Mouse (Mus musculus) CH12.LX (cell line): ENCODE data around the gene Car11. TPM values are rescaled to one million over a fixed set of nuclear protein-coding genes. Genes with fewer than 3 reads are reported as not detected.

ENCODE experiments used
- DNase-seq: peaks from one replicate; pipeline ENCODE4 v3.0.0-alpha.2; 2013; ENCODE audit errors: extremely low read depth
- H3K27ac ChIP-seq: 2 replicates; pipeline ENCODE4 v1.5.1; 2012; ENCODE audit warnings: low read depth, mild to moderate bottlenecking, control low read depth, moderate library complexity; ENCODE audit not compliant: insufficient read depth
- H3K27me3 ChIP-seq: replicated peaks from 2 replicates; pipeline ENCODE3; 2012; ENCODE audit warnings: inconsistent platforms
- H3K36me3 ChIP-seq, 2 experiments: replicated peaks in 1 of 2; 2 replicates each; pipeline versions ENCODE3 to v1.6.1; 2012; ENCODE audit warnings: inconsistent platforms in 1 of 2, low read length in 1 of 2, mild to moderate bottlenecking in 1 of 2, mixed read lengths in 1 of 2, moderate library complexity in 1 of 2; ENCODE audit not compliant: control insufficient read depth in 1 of 2, insufficient read depth in 1 of 2
- H3K4me1 ChIP-seq, 2 experiments: 2 replicates each; pipeline ENCODE4 v1.6.1; 2012; ENCODE audit warnings: inconsistent platforms in 1 of 2, moderate library complexity in 1 of 2; ENCODE audit not compliant: insufficient read depth in 2 of 2, control insufficient read depth in 1 of 2
- H3K4me2 ChIP-seq: 2 replicates; pipeline ENCODE4 v1.6.1; 2012; ENCODE audit warnings: low read depth, mild to moderate bottlenecking, control low read depth; ENCODE audit not compliant: poor library complexity, insufficient read depth, severe bottlenecking
- H3K4me3 ChIP-seq, 3 experiments: fragments of 150-350 bp in 1 of 3; sonication (generic) in 1 of 3; replicated peaks in 1 of 3; 2 replicates each; pipeline versions ENCODE3 to v1.5.1; 2011 to 2012; ENCODE audit warnings: low read depth in 2 of 3, low read length in 2 of 3, mild to moderate bottlenecking in 2 of 3, moderate library complexity in 2 of 3, control low read depth in 1 of 3, improper control_type of control experiment in 1 of 3, inconsistent platforms in 1 of 3, mixed read lengths in 1 of 3; ENCODE audit not compliant: poor library complexity in 1 of 3
- H3K79me2 ChIP-seq: replicated peaks from 2 replicates; pipeline ENCODE4 v1.6.1; 2012; ENCODE audit warnings: mild to moderate bottlenecking, moderate library complexity; ENCODE audit not compliant: control insufficient read depth, poor library complexity, insufficient read depth, severe bottlenecking; ENCODE audit errors: extremely low read depth
- H3K9ac ChIP-seq: 2 replicates; pipeline ENCODE4 v1.6.1; 2012; ENCODE audit warnings: low read depth, mild to moderate bottlenecking, control low read depth, moderate library complexity; ENCODE audit not compliant: insufficient read depth
- H3K9me3 ChIP-seq: replicated peaks from 2 replicates; pipeline ENCODE3; 2012; ENCODE audit warnings: low read length, inconsistent platforms, mixed read lengths
- CHD1 ChIP-seq: IDR thresholded peaks from 2 replicates; pipeline ENCODE4 v1.6.1; 2012; ENCODE audit warnings: low read depth, low read length, improper control_type of control experiment, inconsistent platforms
- CHD2 ChIP-seq: IDR thresholded peaks from 2 replicates; pipeline ENCODE4 v1.6.1; 2011; ENCODE audit warnings: low read length, improper control_type of control experiment
- CTCF ChIP-seq, 2 experiments: IDR thresholded peaks in 1 of 2; conservative IDR thresholded peaks in 1 of 2; 2 replicates each; pipeline ENCODE4 v1.5.1; 2011 to 2012; ENCODE audit warnings: low read depth in 2 of 2, low read length in 2 of 2, improper control_type of control experiment in 1 of 2, inconsistent platforms in 1 of 2, mild to moderate bottlenecking in 1 of 2, moderate library complexity in 1 of 2
- E2F4 ChIP-seq: IDR thresholded peaks from 2 replicates; pipeline ENCODE4 v1.6.1; 2011; ENCODE audit warnings: low read depth, low read length, improper control_type of control experiment; ENCODE audit not compliant: insufficient replicate concordance
- ELF1 ChIP-seq: IDR thresholded peaks from 2 replicates; pipeline ENCODE4 v1.6.1; 2014; ENCODE audit warnings: low read depth, mild to moderate bottlenecking, inconsistent platforms, low read length, improper control_type of control experiment
- EP300 ChIP-seq: IDR thresholded peaks from 2 replicates; pipeline ENCODE4 v1.6.1; 2011; ENCODE audit warnings: low read length, improper control_type of control experiment
- GABPA ChIP-seq: IDR thresholded peaks from 2 replicates; pipeline ENCODE4 v1.6.1; 2012; ENCODE audit warnings: low read depth, low read length, improper control_type of control experiment, inconsistent platforms; ENCODE audit not compliant: insufficient replicate concordance
- IRF4 ChIP-seq: IDR thresholded peaks from 2 replicates; pipeline ENCODE4 v1.6.1; 2014; ENCODE audit warnings: low read depth, mild to moderate bottlenecking, inconsistent platforms, low read length, improper control_type of control experiment
- JUN ChIP-seq: IDR thresholded peaks from 2 replicates; pipeline ENCODE4 v1.6.1; 2011; ENCODE audit warnings: low read depth, mild to moderate bottlenecking, low read length, improper control_type of control experiment, moderate library complexity; ENCODE audit not compliant: insufficient read depth
- JUND ChIP-seq: conservative IDR thresholded peaks from 2 replicates; pipeline ENCODE4 v1.6.1; 2011; ENCODE audit warnings: low read depth, low read length, improper control_type of control experiment
- KAT2A ChIP-seq: IDR thresholded peaks from 2 replicates; pipeline ENCODE4 v1.6.1; 2012; ENCODE audit warnings: low read length, improper control_type of control experiment, inconsistent platforms; ENCODE audit not compliant: insufficient replicate concordance
- MAFK ChIP-seq: IDR thresholded peaks from 2 replicates; pipeline ENCODE4 v1.6.1; 2011; ENCODE audit warnings: low read length, improper control_type of control experiment; ENCODE audit not compliant: insufficient replicate concordance
- MAX ChIP-seq: IDR thresholded peaks from 2 replicates; pipeline ENCODE4 v1.6.1; 2011; ENCODE audit warnings: low read length, improper control_type of control experiment
- MAZ ChIP-seq: IDR thresholded peaks from 2 replicates; pipeline ENCODE4 v1.6.1; 2012; ENCODE audit warnings: low read depth, mild to moderate bottlenecking, inconsistent platforms, low read length, improper control_type of control experiment, moderate library complexity
- MEF2A ChIP-seq: IDR thresholded peaks from 2 replicates; pipeline ENCODE4 v1.6.1; 2014; ENCODE audit warnings: low read depth, mild to moderate bottlenecking, inconsistent platforms, low read length, improper control_type of control experiment, borderline replicate concordance
- MYC ChIP-seq: IDR thresholded peaks from 2 replicates; pipeline ENCODE4 v1.6.1; 2011; ENCODE audit warnings: low read depth, mild to moderate bottlenecking, improper control_type of control experiment, low read length
- NELFE ChIP-seq: IDR thresholded peaks from 2 replicates; pipeline ENCODE4 v1.6.1; 2011; ENCODE audit warnings: low read depth, low read length, improper control_type of control experiment
- PAX5 ChIP-seq: IDR thresholded peaks from 2 replicates; pipeline ENCODE4 v1.6.1; 2012; ENCODE audit warnings: low read length, inconsistent platforms, mixed read lengths
- POLR2A ChIP-seq: IDR thresholded peaks from 2 replicates; pipeline ENCODE4 v1.6.1; 2011; ENCODE audit warnings: low read depth, mild to moderate bottlenecking, improper control_type of control experiment, low read length
- POLR2AphosphoS2 ChIP-seq: IDR thresholded peaks from 2 replicates; pipeline ENCODE4 v1.6.1; 2011; ENCODE audit warnings: low read depth, low read length, improper control_type of control experiment
- RAD21 ChIP-seq: IDR thresholded peaks from 2 replicates; pipeline ENCODE4 v1.6.1; 2011; ENCODE audit warnings: low read depth, mild to moderate bottlenecking, low read length, improper control_type of control experiment, moderate library complexity
- RCOR1 ChIP-seq: conservative IDR thresholded peaks from 2 replicates; pipeline ENCODE4 v1.6.1; 2012; ENCODE audit warnings: low read depth, mild to moderate bottlenecking, inconsistent platforms, low read length, improper control_type of control experiment
- SIN3A ChIP-seq: IDR thresholded peaks from 2 replicates; pipeline ENCODE4 v1.6.1; 2012; ENCODE audit warnings: low read length, improper control_type of control experiment, inconsistent platforms
- SMC3 ChIP-seq: IDR thresholded peaks from 2 replicates; pipeline ENCODE4 v1.6.1; 2011; ENCODE audit warnings: low read depth, low read length, improper control_type of control experiment
- TBP ChIP-seq: conservative IDR thresholded peaks from 2 replicates; pipeline ENCODE4 v1.6.1; 2011; ENCODE audit warnings: low read depth, low read length, improper control_type of control experiment
- TCF12 ChIP-seq: IDR thresholded peaks from 2 replicates; pipeline ENCODE4 v1.6.1; 2014; ENCODE audit warnings: low read depth, mild to moderate bottlenecking, inconsistent platforms, low read length, improper control_type of control experiment
- UBTF ChIP-seq: IDR thresholded peaks from 2 replicates; pipeline ENCODE4 v1.6.1; 2012; ENCODE audit warnings: low read depth, mild to moderate bottlenecking, inconsistent platforms, low read length, improper control_type of control experiment, moderate library complexity
- USF1 ChIP-seq: IDR thresholded peaks from 2 replicates; pipeline ENCODE4 v1.6.1; 2014; ENCODE audit warnings: low read depth, mild to moderate bottlenecking, inconsistent platforms, low read length, improper control_type of control experiment
- USF2 ChIP-seq: conservative IDR thresholded peaks from 2 replicates; pipeline ENCODE4 v1.6.1; 2011; ENCODE audit warnings: low read depth, low read length, improper control_type of control experiment
- ZC3H11A ChIP-seq: IDR thresholded peaks from 2 replicates; pipeline ENCODE4 v1.6.1; 2012; ENCODE audit warnings: low read depth, mild to moderate bottlenecking, inconsistent platforms, low read length, improper control_type of control experiment
- ZKSCAN1 ChIP-seq: IDR thresholded peaks from 2 replicates; pipeline ENCODE4 v1.6.1; 2012; ENCODE audit warnings: low read depth, inconsistent platforms, low read length, improper control_type of control experiment, borderline replicate concordance
- ZMIZ1 ChIP-seq: IDR thresholded peaks from 2 replicates; pipeline ENCODE4 v1.6.1; 2012; ENCODE audit warnings: low read depth, mild to moderate bottlenecking, inconsistent platforms, low read length, improper control_type of control experiment
- ZNF384 ChIP-seq: IDR thresholded peaks from 2 replicates; pipeline ENCODE4 v1.6.1; 2012; ENCODE audit warnings: low read depth, low read length, improper control_type of control experiment, inconsistent platforms
- dilution Hi-C: fragments of 300-500 bp; cut with MboI; formaldehyde crosslinking; loops from 2 replicates; pipeline ENCODE4 v1.14.3; 2020; ENCODE audit warnings: low sequenced_read_pairs; ENCODE audit not compliant: extremely low pct_unique_long_range_greater_than_20kb, extremely low pct_ligation_motif_present
- in situ Hi-C: fragments of 300-500 bp; cut with MboI; formaldehyde crosslinking; loops from 3 replicates; pipeline ENCODE4 v1.14.3; 2019; ENCODE audit warnings: low sequenced_read_pairs, low pct_ligation_motif_present, low pct_unique_long_range_greater_than_20kb, mixed read lengths
- polyA plus RNA-seq: library from polyadenylated mRNA; unstranded; fragments of >175 nt; gene quantifications from 2 replicates; pipeline ENCODE4 v1.2.1, GENCODE M21; 2012; ENCODE audit warnings: low read depth; ENCODE audit not compliant: insufficient read length
- total RNA-seq, 2 experiments: library from RNA; depleted of rRNA; stranded (reverse); fragments of 300-350 nt in 1 of 2; fragments of >200 nt in 1 of 2; gene quantifications; 2 replicates each; pipeline ENCODE4 v1.2.3; 2012 to 2014

Car11 gene
- total and polyA plus RNA-seq, 3 experiments, result not detected

GRCm38 (mm10) chr7:45741777-45742176 is 42.1 kb downstream of the Car11 start:
- no peak for DNase-seq
- Histone ChIP-seq H3K9me3 (peaks cover 4% of the 10 kb centered on the region), H3K36me3 (no peaks in the 10 kb centered on the region), H3K4me2 (no peak overlapping the region)
- TF ChIP-seq TBP (no peak), MAFK (no peak), CHD2 (no peak), NELFE (no peak), CHD1 (no peak), POLR2A (no peak), USF2 (no peak), MYC (no peak)
- TF ChIP-seq, all 38 proteins: peak for 0
- Histone ChIP-seq H3K79me2 (no peaks in the 10 kb centered on the region), H3K9ac (no peak overlapping the region), H3K27ac (no peak overlapping the region), H3K27me3 (peaks cover 12% of the 10 kb centered on the region), H3K4me3 (no peak overlapping the region), H3K4me1 (peaks cover 5 to 12% of the 10 kb centered on the region in 2 experiments)
- in situ Hi-C loops, result loop anchor here (5.0 kb wide), 1 partner anchor 61 kb away; no protein-coding TSS in a partner anchor
- dilution Hi-C loops, result no loop called here

- H3K9ac ChIP-seq, result no peak overlapping the region
- H3K27me3 ChIP-seq, result peaks cover 12% of the 10 kb centered on the region
- no peaks in the 10 kb centered on the region for H3K36me3 ChIP-seq
- in situ Hi-C loops, result loop anchor here (5.0 kb wide), 1 partner anchor 60 kb away; no protein-coding TSS in a partner anchor
- H3K27ac ChIP-seq, result no peak overlapping the region
- peaks cover 6% of the 10 kb centered on the region for H3K9me3 ChIP-seq
- H3K79me2 ChIP-seq, result no peaks in the 10 kb centered on the region
- dilution Hi-C loops, result no loop called here
- H3K4me2 ChIP-seq, result peak overlapping the region; percentile 30; the same call in 1 of the 2 replicates
- H3K4me3 ChIP-seq, result no peak overlapping the region
- peaks cover 5 to 12% of the 10 kb centered on the region in 2 experiments for H3K4me1 ChIP-seq
- DNase-seq, result peak; percentile 69
- TF ChIP-seq MEF2A (peak; percentile 28; the same call in 1 of the 2 replicates), JUN (no peak), EP300 (no peak), USF2 (no peak), USF1 (no peak), RCOR1 (no peak), JUND (no peak), CTCF (conservative IDR thresholded peaks at IDR 0.05 in 1 of 2, IDR thresholded peaks at IDR 0.05 in 1 of 2; ENCODE audit: low read depth in 2 of 2, low read length in 2 of 2) (peak in 1 of 2 experiments; percentile 74; a peak in 2 of 4 replicates), POLR2AphosphoS2 (no peak), ZMIZ1 (no peak), MAFK (no peak), SIN3A (peak; percentile 61; the same call in 1 of the 2 replicates), MAX (peak; percentile 74), UBTF (no peak), GABPA (no peak), TBP (no peak), RAD21 (peak; percentile 49), IRF4 (peak; percentile 45), MAZ (peak; percentile 76; the same call in 1 of the 2 replicates), NELFE (no peak), ZC3H11A (0 out of 2 replicates have a peak, but pooled peaks have one; percentile 6), PAX5 (no peak), KAT2A (0 out of 2 replicates have a peak, but pooled peaks have one; percentile 15), ZNF384 (no peak), ELF1 (no peak; the same call in 1 of the 2 replicates), E2F4 (no peak), ZKSCAN1 (no peak), TCF12 (no peak), SMC3 (peak; percentile 63)
Measured at GRCm38 (mm10) chr7:45742338-45742737, 42.7 kb downstream of the Car11 start.
